18 mouse cellular contexts compared by ENCODE assay signal in the genomic region with DNA sequence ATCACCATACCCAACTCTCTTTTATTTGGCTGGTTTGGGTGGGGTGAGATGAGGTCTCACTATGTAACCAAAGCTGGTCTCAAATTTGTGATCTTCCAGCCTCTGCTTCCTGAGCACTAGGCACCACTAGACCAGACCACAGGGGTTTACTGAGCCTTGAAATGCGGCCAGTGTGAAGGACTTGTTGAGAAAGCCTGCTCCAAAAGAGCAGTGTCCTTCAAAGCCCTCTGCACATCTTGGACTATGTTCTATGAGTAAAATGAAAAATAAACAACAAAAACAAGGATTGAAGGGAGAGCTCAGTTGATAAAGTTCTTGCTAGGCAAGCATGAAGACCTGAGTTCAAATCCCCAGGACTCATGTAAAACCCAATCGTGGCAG. TPM values are rescaled to one million over a fixed set of nuclear protein-coding genes. Genes with fewer than 3 reads are reported as not detected.
DNase-seq lines count a peak whose midpoint lies in the region; ATAC-seq and TF ChIP-seq lines count a peak whose summit lies in the region.
"Had no signal": no experiment of that assay in that cellular context is flagged by ENCODE, and none has a peak within 500 bp of the region (broad histone marks: within the 10 kb centered on the region; RNA-seq: fewer than 3 reads in every experiment).

No protein-coding gene starts in this region.

- H3K4me2 ChIP-seq in intestine, embryonic 14.5 days (ENCODE audit: low read length): no peak overlapping the region
- H3K4me2 ChIP-seq in intestine, embryonic 15.5 days (replicated peaks): no peak overlapping the region
- H3K4me2 ChIP-seq: hindbrain, embryonic 14.5 days; midbrain, embryonic 15.5 days; neural tube, embryonic 15.5 days had no signal

- TF ChIP-seq CTCF in gastrocnemius, adult 2 months (IDR thresholded peaks at IDR 0.05): no peak
- TF ChIP-seq CTCF in testis, adult 2 months (IDR thresholded peaks at IDR 0.05; ENCODE audit: control insufficient read depth, insufficient read depth, insufficient replicate concordance, low read depth, low read length): no peak

- no peak for DNase-seq in gastrocnemius, adult 2 months
- no peak for DNase-seq in gastrocnemius, adult 8-10 months (ENCODE audit: low spot score in 2 of 2)
- no peak for DNase-seq in intestine, embryonic 14.5 days (ENCODE audit: low spot score)
- DNase-seq in testis, postnatal 14 days (ENCODE audit: low spot score): no peak
- DNase-seq in thymus, postnatal 0 days (ENCODE audit: low spot score): no peak
- DNase-seq: adrenal gland, postnatal 25 days; cerebellum, adult 8-10 months; liver; lung, postnatal 10 days; right cerebral cortex, postnatal 25 days; thymus, postnatal 25 days had no signal

- 88% methylated on average over 2 of the region's 2 CpGs for WGBS in intestine, embryonic 14.5 days
- WGBS in intestine, embryonic 15.5 days: 93% methylated on average over 2 of the region's 2 CpGs

- ATAC-seq in intestine, embryonic 14.5 days (replicated peaks; ENCODE audit: low FRiP score, low TSS enrichment, low read depth): no peak
- no peak for ATAC-seq in intestine, embryonic 15.5 days
- ATAC-seq: forebrain, embryonic 14.5 days; intestine, embryonic 16.5 days; midbrain, embryonic 15.5 days had no signal

- H3K4me1 ChIP-seq in intestine, embryonic 14.5 days (replicated peaks; ENCODE audit: control insufficient read depth, insufficient read depth, low read length): peaks cover 37% of the 10 kb centered on the region
- peaks cover 24% of the 10 kb centered on the region for H3K4me1 ChIP-seq in intestine, embryonic 15.5 days (replicated peaks)
- peaks cover 5% of the 10 kb centered on the region for H3K4me1 ChIP-seq in testis, adult 2 months (ENCODE audit: control insufficient read depth, insufficient read depth, low read length)

- no peak overlapping the region for H3K9ac ChIP-seq in intestine, embryonic 14.5 days (ENCODE audit: low read length)
- H3K9ac ChIP-seq in intestine, embryonic 15.5 days: no peak overlapping the region
- H3K9ac ChIP-seq: hindbrain, embryonic 14.5 days; midbrain, embryonic 15.5 days; neural tube, embryonic 15.5 days had no signal

- no peak for TF ChIP-seq POLR2A in testis, adult 2 months (IDR thresholded peaks at IDR 0.05; ENCODE audit: control insufficient read depth, low read depth, low read length)

- H3K27ac ChIP-seq in gastrocnemius, adult 2 months: peak overlapping the region; percentile 85
- 0 out of 2 replicates have a peak overlapping the region, but pooled peaks have one; percentile 3 for H3K27ac ChIP-seq in intestine, embryonic 14.5 days (ENCODE audit: low read depth)
- no peak overlapping the region for H3K27ac ChIP-seq in intestine, embryonic 15.5 days
- H3K27ac ChIP-seq in testis, adult 2 months (ENCODE audit: control insufficient read depth, insufficient read depth, low read depth, low read length): peak overlapping the region; percentile 50
- H3K27ac ChIP-seq: hindbrain, embryonic 14.5 days; midbrain, embryonic 15.5 days; neural tube, embryonic 15.5 days had no signal

- intact Hi-C loops in gastrocnemius, adult 2 months (cut with DNase I): no loop called here

- H3K27me3 ChIP-seq in intestine, embryonic 14.5 days (replicated peaks; ENCODE audit: control insufficient read depth, insufficient read depth, low read length): no peaks in the 10 kb centered on the region
- H3K27me3 ChIP-seq in intestine, embryonic 15.5 days (replicated peaks): no peaks in the 10 kb centered on the region
- H3K27me3 ChIP-seq in testis, adult 2 months (ENCODE audit: control insufficient read depth, insufficient read depth, low read length): no peaks in the 10 kb centered on the region
- H3K27me3 ChIP-seq: midbrain, embryonic 15.5 days; neural tube, embryonic 15.5 days had no signal

- peak overlapping the region; percentile 81 for H3K4me3 ChIP-seq in gastrocnemius, adult 2 months
- no peak overlapping the region for H3K4me3 ChIP-seq in intestine, embryonic 14.5 days (ENCODE audit: low read depth, low read length)
- H3K4me3 ChIP-seq in intestine, embryonic 15.5 days (replicated peaks): no peak overlapping the region
- H3K4me3 ChIP-seq in testis, adult 2 months (ENCODE audit: control insufficient read depth, low read depth, low read length): no peak overlapping the region
- H3K4me3 ChIP-seq: midbrain, embryonic 15.5 days; neural tube, embryonic 15.5 days had no signal

- peaks cover 35% of the 10 kb centered on the region for H3K36me3 ChIP-seq in intestine, embryonic 14.5 days (ENCODE audit: control insufficient read depth, insufficient read depth, low read length)
- peaks cover 6% of the 10 kb centered on the region; the same call in 1 of the 2 replicates for H3K36me3 ChIP-seq in intestine, embryonic 15.5 days
- H3K36me3 ChIP-seq in testis, adult 2 months (ENCODE audit: control insufficient read depth, insufficient read depth, low read length): no peaks in the 10 kb centered on the region
- H3K36me3 ChIP-seq: midbrain, embryonic 15.5 days had no signal

- no peaks in the 10 kb centered on the region for H3K9me3 ChIP-seq in intestine, embryonic 14.5 days (ENCODE audit: control insufficient read depth, low read length)
- no peaks in the 10 kb centered on the region for H3K9me3 ChIP-seq in intestine, embryonic 15.5 days
- H3K9me3 ChIP-seq: midbrain, embryonic 15.5 days; neural tube, embryonic 15.5 days had no signal

RNA-seq across cellular contexts. Expression of gene Sparc, which starts 9.6 kb away (rescaled TPM):
- 100 to 1,000 TPM; 276 to 473 TPM for total RNA-seq in gastrocnemius, adult 2 months (2021)
- total RNA-seq in gastrocnemius, adult 8-10 months (2022): 100 to 1,000 TPM in 3 of 4 experiments, 10 to 100 TPM in 1; 94.4 to 242 (median 133) TPM
- 1,391 and 1,474 TPM in 2 replicates for polyA plus RNA-seq in intestine, embryonic 14.5 days (2014; fragmentation: Nextera tagmentation; extraction: Ambion mirVana)
- polyA plus RNA-seq in intestine, embryonic 15.5 days (2015; fragmentation: Nextera tagmentation; extraction: Ambion mirVana): 1,532 and 1,545 TPM in 2 replicates
- 374 and 406 TPM in 2 replicates for polyA plus RNA-seq in testis, adult 2 months (2012; rRNA removed)
- 297 TPM in 2 replicates for polyA plus RNA-seq in thymus, postnatal 0 days (2015; fragmentation: Nextera tagmentation; extraction: Ambion mirVana)

RNA-seq across cellular contexts. Expression of gene Atox1, which starts 47.6 kb away (rescaled TPM):
- 10 to 100 TPM; 41.3 to 45.4 TPM for total RNA-seq in gastrocnemius, adult 2 months (2021)
- total RNA-seq in gastrocnemius, adult 8-10 months (2022): 10 to 100 TPM; 42.0 to 46.5 (median 45.9) TPM
- 400 and 443 TPM in 2 replicates for polyA plus RNA-seq in intestine, embryonic 14.5 days (2014; fragmentation: Nextera tagmentation; extraction: Ambion mirVana)
- polyA plus RNA-seq in intestine, embryonic 15.5 days (2015; fragmentation: Nextera tagmentation; extraction: Ambion mirVana): 370 and 402 TPM in 2 replicates
- 142 and 164 TPM in 2 replicates for polyA plus RNA-seq in testis, adult 2 months (2012; rRNA removed)
- 449 and 452 TPM in 2 replicates for polyA plus RNA-seq in thymus, postnatal 0 days (2015; fragmentation: Nextera tagmentation; extraction: Ambion mirVana)

RNA-seq across cellular contexts. Expression of gene G3bp1, which starts 56.1 kb away (rescaled TPM):
- 10 to 100 TPM; 52.5 to 55.5 TPM for total RNA-seq in gastrocnemius, adult 2 months (2021)
- 10 to 100 TPM; 57.3 to 63.3 (median 62.0) TPM for total RNA-seq in gastrocnemius, adult 8-10 months (2022)
- 198 and 212 TPM in 2 replicates for polyA plus RNA-seq in intestine, embryonic 14.5 days (2014; fragmentation: Nextera tagmentation; extraction: Ambion mirVana)
- polyA plus RNA-seq in intestine, embryonic 15.5 days (2015; fragmentation: Nextera tagmentation; extraction: Ambion mirVana): 163 and 179 TPM in 2 replicates
- 10.0 and 10.7 TPM in 2 replicates for polyA plus RNA-seq in testis, adult 2 months (2012; rRNA removed)
- polyA plus RNA-seq in thymus, postnatal 0 days (2015; fragmentation: Nextera tagmentation; extraction: Ambion mirVana): 149 and 159 TPM in 2 replicates

Comparison
In these comparisons a context has a peak if more than half of its experiments do, and no peak if none do; other contexts are left out.
1. RNA of gene G3bp1, which starts 56.1 kb away (polyA plus RNA-seq): 198 to 212 TPM in intestine, embryonic 14.5 days, 163 to 179 TPM in intestine, embryonic 15.5 days and 149 to 159 TPM in thymus, postnatal 0 days; 10.0 to 10.7 TPM in testis, adult 2 months; every median in the first group is over 10 times any median in the second.